Mouse (Mus musculus) monocyte, adult 2 months (primary cell): ENCODE data around the gene Mob3b.

Experiments used
- DNase-seq, 2 experiments: peaks; one replicate each; pipeline ENCODE4 v3.0.0; 2022; ENCODE audit warnings: low spot score in 2 of 2, low read depth in 1 of 2

Mob3b gene

DNA sequence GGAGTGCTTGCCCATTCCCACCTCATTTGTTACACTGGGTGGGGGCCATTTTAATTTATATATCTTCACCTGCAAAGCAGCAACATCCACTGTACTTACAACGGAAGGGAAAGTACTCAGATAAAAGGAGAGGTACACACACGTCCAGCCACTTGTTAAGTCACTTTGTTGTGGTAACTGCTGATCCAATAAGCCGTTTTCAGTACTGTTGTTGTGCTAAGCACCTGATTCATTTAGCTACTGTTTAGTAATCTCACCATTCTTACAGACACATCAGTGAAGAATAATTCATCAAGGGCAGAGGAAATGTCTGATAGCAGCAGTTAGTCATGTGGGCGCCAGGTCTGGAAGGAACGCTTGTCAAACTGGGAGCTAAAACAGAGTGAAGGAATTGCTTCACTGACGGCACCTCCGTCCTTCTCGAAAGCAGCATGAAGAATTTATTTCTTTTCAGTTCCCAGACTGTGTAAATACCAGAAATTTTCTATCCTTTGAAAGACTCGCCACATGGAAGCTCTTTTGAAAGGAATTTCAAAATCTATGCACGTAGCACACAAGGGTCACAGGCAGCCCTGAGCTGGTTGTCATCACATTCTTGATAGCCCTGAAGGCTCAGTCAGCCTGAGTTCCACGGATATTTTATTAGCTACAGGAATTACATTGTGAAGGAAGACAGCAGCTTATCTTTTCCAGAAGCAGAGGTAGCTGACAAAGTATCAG lies 150.6 kb downstream of the Mob3b start:
- no peak for DNase-seq

- no peak for DNase-seq
Observed at GRCm38 (mm10) chr4:35006056-35006455, 151.2 kb downstream of the Mob3b start.

DNA sequence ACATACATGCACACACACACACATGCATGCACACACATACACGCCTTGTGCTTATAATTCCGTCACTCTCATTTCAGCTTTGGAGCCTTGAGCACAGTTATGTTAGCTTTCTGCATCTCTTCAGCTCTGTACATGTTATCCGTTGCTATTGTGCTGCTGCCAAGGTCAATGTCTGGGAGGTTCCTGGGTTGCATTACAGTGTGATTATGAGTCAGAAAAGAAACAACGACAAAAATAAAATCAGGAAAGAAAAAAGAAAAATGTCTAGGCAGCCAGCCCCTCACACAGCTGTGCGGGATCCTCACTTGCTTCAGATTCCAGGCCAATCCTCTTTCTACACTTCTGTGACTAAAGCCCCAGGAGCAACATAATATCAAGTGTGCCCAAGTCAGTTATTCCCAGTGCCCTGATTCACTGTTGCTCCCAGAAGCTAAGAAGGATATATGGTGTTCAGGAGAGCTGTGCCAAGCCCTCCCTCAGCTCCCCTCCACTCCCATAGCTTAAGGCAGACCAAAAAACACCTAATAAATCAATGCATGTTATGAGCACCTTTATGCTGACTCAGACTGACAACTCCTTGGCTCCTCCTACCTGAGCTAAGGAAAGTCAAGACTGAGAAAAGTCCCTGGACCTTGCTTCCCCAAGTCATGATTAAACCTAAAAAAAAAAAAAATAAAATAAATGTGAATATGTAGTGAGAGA lies 152.1 kb downstream of the Mob3b start:
- no peak for DNase-seq

DNA sequence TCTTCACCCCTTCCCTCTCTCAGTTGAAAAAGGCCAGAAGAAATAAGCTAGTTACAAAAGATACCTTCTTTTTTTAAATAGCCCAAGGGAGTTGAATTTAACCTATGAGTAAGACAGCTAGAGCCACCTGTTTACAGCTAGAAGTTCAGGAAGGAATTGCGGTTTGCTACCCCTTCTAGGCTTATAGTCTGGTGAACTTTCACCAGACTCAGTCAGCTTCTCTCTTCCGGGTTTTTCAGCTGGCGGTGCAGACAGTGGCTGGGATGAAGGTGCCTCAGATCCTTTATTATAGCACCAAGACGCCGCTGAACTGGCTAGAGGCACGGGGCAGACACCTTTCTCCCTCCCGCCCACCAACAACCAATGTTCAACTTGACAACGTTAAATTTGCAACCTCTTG lies 152.8 kb downstream of the Mob3b start:
- no peak for DNase-seq

DNA sequence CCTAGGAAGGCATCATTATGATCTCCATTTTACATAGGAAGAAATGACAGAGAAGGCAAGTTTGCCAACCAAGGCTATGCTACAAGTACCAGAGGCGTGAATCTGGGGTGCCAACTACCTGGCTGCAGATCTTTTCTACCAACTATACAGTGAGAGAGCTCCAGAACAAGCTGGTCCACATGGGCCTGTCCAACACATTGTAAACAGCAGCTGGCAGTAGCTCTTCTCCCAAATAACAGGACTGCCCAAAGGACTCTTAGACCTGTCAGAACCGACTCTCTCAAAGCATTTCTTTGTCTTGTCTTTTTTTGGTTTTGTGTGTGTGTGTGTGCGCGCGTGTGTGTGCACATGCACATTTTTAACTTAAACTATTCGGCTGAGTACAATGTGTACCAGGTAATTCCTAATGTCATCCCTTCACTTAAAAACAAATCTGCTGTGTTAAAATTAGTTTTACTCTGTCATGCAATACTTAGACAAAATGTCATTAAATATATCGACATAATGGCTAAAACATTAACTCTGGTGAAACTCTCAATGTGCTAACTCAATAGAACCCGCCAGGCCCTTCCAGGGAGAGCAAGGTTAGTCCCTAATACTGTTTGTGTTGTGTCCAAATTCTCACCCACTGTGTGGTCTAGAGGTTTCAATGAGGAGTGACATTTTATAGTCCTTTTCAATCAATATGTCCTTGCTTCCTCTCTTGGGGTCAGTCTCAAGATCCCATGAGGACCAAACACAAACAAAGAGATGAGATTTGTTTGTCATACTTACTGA lies 153.5 kb downstream of the Mob3b start:
- DNase-seq = no peak

DNA sequence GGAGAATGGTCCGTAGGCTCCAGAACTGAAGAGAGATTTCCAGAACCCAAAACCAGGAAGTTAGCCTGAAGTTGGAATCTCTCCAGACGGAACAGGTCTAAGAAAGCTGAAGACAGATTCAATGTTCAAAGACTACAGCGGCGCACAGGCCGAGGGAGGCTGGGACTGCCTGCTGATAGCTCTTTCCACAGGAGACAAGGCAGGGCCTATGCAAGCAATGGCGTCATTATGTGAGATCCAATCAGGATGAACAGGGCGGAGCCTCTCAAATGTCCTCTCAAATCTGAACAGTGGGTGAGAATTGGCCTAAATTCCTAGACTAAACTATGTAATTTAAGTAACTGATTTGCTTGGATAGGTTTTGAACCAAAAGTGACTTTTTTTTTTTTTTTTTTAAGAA lies 160.7 kb downstream of the Mob3b start:
- no peak for DNase-seq

GRCm38 (mm10) chr4:34993639-34993975 lies 163.7 kb downstream of the Mob3b start:
- no peak for DNase-seq

- DNase-seq = no peak
Observed at GRCm38 (mm10) chr4:34992866-34993638, 164.2 kb downstream of the Mob3b start.

DNA sequence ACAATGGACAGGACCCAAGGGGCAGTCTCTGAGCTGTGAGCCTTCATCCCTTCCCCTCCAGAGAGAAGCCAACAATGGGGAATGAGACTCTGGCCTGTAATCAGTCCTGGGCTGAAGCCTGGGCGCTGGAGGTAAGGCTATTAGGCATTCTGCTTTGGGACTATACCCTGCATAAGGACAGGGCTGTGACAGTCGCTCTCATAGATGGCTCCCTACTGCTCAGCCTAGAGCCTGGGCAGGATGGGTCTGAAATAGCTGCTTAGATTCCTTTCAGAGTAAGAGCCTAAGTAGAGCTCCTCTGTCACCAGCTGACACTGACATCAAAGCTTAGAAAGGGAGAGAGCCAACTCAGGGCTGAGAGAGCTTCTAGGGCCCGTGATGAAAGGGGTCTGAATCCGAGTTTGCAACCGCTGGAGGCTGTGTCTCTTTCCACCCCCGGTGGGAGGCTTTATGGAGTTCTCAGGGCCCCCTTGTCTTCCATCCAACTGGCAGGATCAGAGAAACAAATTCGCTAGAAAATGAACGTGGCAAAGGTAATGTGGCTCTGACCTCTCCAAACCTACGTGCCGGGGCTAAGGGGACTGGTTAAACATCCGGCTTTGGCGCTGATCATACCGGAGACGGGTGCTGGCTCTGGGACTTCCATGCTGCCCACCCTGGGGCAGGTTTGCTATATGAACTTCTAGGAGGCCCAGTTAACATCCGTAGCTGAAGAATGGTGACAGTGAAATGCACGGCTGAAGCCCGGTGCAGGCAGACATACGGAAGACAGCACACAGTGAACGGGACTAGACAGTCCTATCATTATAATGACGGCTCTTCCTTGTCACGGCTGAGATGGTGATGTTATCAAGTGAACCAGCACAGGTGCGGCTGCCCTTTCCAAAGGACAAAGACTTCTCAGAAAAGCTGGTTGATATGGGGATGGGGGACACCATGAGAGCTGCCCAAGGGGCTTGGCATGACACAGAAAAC lies 165.1 kb downstream of the Mob3b start:
- DNase-seq = no peak

DNA sequence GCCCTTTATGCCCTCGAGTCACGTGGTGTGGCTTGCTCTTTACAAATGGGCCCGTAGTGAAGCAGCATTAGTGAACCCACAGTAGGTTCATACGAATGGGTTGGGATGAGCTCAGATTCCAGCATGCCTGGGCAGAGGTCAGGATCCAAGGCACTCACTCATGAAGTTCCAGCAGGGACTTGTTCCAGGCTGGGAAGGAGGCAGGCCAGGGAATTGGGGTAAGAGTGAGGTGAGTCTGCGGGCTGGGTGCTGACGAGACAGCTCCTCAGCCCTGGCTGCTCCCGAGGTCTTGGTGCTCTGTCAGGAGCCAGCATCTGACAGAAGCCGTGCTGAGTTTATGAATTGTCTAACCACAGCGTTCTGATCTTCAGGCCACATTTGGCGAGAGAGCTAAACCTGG lies 166.2 kb downstream of the Mob3b start:
- DNase-seq = no peak

GRCm38 (mm10) chr4:34990659-34991058 lies 166.6 kb downstream of the Mob3b start:
- no peak for DNase-seq

DNA sequence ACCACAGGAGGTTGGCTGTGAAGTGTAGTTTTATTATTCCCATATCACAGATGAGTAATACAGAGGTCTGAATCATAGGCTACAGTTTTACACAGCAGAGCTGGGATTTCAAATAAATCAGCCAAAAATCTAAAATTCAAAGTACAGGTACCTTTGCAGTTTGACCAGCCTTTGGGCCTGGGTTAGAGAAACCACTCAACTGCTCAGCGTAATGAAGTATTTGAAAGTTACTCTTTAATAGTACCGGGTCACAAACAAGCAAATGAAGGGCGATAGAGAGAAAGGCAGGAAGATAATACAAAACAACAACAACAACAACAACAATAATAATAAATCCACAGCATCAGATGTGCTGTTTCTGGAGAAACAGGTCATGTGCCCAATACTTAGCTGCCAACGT lies 169.7 kb downstream of the Mob3b start:
- DNase-seq = no peak

DNA sequence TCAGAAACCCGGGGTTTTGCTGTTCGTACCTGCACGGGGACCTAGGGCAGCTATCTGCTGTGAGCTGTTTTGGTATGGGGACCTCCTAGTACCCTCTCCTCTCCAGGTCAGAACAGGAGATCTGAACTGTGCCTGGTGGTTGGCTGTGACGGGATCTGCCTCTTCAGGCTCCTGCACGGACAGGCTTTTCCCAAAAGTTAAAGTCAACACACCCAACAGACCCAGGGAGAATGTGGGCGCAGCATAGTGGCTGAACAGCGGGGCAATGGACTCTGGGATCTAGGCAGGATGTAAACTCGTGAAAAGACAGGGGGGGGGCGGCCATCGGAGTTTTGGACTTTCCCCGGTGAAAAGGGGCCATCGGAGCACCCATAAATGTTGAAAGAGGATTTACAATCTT lies 170.2 kb downstream of the Mob3b start:
- no peak for DNase-seq

DNA sequence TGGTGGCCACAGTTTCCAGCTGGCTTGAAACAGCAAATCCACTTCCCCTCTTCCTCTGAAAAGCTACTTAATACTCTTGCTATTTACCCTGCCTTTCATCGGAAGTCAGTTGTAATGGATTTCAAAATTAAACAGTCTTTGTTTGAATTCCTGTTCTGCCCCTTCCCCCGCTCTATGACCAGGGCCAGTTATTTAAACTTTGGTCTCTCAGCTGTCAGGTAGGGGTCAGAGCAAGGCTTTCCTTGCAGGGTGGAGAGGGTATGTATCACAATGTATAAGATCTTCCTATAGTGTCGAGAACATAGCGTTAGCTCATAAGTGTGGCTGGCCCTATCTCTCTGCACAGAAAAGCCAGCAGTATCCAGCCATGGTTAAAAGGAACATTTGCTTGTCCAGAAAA lies 170.6 kb downstream of the Mob3b start:
- no peak for DNase-seq

GRCm38 (mm10) chr4:34984377-34984776 lies 172.9 kb downstream of the Mob3b start:
- DNase-seq = no peak

GRCm38 (mm10) chr4:34983511-34983910 lies 173.8 kb downstream of the Mob3b start:
- no peak for DNase-seq

DNA sequence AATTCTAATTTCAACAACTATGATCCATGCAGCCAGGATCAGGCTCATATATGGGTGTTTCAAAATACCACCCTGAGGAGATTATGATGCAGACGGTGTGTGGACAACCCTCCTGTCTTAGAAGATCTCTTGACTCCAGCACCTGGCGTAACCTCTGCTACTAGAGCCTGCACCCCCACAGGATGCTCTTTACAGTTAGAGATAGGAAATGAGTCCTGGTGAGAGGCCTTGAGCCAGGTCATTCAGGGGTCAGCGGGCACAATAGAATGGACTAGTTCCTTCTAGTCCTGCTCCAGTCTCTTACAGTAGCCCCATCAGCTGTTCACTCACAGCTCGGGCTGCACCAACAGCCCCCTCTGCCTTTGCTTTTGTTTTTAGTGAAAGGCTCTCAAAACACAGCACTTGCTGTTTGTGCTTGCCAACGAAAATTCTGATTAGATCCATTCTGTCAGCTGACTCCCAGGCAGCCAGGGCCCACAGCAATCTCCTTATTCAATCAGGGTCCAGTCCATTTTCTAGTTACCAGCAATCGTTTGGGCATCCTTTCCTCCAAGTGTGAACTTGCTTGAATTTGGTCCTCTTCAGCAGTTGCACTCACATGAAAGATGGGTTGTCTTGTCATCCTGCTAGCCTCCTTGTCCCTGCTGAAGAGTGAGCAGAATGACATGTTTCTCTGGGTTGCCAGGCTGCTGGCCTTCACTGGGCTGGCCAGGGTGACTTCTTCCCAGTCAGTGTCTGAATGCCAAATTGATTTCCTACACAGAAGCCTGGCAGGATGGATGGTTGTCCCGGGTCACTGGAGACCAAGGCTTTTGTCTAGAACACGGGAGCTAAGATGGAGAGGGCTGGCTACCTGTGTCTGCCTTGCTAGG lies 175.7 kb downstream of the Mob3b start:
- no peak for DNase-seq

- DNase-seq = no peak
Observed at GRCm38 (mm10) chr4:34980461-34981039, 176.7 kb downstream of the Mob3b start.
